8 mouse cellular contexts compared by ENCODE assay signal in the genomic region with DNA sequence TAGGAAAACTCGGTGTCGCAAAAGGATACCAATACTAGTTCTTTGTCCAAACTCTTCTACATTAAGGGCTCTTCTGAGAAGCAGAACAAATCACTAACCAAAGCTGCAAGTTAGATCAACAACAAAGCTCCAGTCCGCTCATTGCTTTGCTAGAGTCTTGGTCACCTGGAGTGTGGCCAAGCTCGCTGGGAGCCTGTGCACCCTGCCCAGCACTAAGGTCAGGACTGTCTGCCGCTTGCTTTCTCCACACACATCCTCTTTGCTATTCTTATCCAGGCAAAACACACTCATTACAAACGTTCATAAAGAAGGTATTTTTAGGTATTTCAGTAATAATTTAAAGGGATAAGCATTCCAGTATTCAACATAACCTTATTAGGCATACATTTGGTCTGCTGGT.
DNase-seq lines count a peak whose midpoint lies in the region; ATAC-seq lines count a peak whose summit lies in the region.

No protein-coding gene starts in this region.

- H3K36me3 ChIP-seq in megakaryocyte, embryonic 14.5 days (replicated peaks; ENCODE audit: low read length): peaks cover 3% of the 10 kb centered on the region
- H3K36me3 ChIP-seq in neural tube, embryonic 15.5 days: no peaks in the 10 kb centered on the region

- H3K4me3 ChIP-seq in megakaryocyte, embryonic 14.5 days (replicated peaks): peak overlapping the region; percentile 11
- no peak overlapping the region for H3K4me3 ChIP-seq in neural tube, embryonic 15.5 days (replicated peaks)

- peaks cover 63% of the 10 kb centered on the region for H3K4me1 ChIP-seq in megakaryocyte, embryonic 14.5 days
- no peaks in the 10 kb centered on the region for H3K4me1 ChIP-seq in neural tube, embryonic 15.5 days

- ATAC-seq in megakaryocyte, adult 5-6 weeks (ENCODE audit: poor library complexity, severe bottlenecking): no peak
- ATAC-seq in neural tube, embryonic 15.5 days (ENCODE audit: low FRiP score): no peak

- H3K27me3 ChIP-seq in megakaryocyte, embryonic 14.5 days (replicated peaks): no peaks in the 10 kb centered on the region
- H3K27me3 ChIP-seq in neural tube, embryonic 15.5 days (replicated peaks): no peaks in the 10 kb centered on the region

- H3K4me2 ChIP-seq in neural tube, embryonic 15.5 days: no peak overlapping the region

- H3K9me3 ChIP-seq in megakaryocyte, embryonic 14.5 days: no peaks in the 10 kb centered on the region
- no peaks in the 10 kb centered on the region for H3K9me3 ChIP-seq in neural tube, embryonic 15.5 days (replicated peaks)

- DNase-seq in cerebellum, postnatal 25 days: peak; percentile 24 to 67
- peak; percentile 85 for DNase-seq in heart, postnatal 4 days
- DNase-seq in lung, postnatal 14 days: peak; percentile 68
- DNase-seq in B cell, adult 2 months: no peak
- DNase-seq in urinary bladder, adult 2 months (ENCODE audit: low spot score): no peak

- no peak overlapping the region for H3K27ac ChIP-seq in neural tube, embryonic 15.5 days (replicated peaks)

- H3K9ac ChIP-seq in neural tube, embryonic 15.5 days (replicated peaks): no peak overlapping the region

- WGBS in neural tube, embryonic 15.5 days: 68% methylated on average over 6 of the region's 6 CpGs

Comparison
In these comparisons a context has a peak if more than half of its experiments do, and no peak if none do; other contexts are left out.
1. DNase-seq: peak in cerebellum, postnatal 25 days (2 of 2), heart, postnatal 4 days (single experiment) and lung, postnatal 14 days (single experiment); none in B cell, adult 2 months (0 of 2) and urinary bladder, adult 2 months (single experiment).